Comparison of ENCODE assay signal across 10 mouse cellular contexts in the genomic region with DNA sequence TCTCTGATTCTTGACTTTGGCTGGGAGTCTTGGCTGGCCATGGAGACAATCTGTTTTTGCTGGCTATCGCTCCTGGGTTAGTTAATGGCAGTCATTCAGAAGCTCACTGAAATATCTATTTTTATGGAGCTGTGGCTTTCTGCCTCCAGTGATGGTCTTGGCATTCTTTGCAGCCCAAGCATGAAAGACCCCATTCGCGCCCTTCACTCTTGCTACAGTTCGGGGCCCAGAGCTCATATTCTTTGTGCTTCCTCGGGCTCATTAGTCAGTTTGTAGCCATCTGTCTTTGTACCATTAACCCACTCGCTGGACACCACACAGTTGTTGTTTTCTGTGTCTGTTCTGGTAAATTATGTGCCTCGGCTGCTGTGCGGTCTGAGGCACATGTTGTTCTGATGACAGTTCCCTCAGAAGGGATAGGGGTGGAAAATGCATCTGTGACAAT.
A peak's percentile ranks its signal among the peaks of the same experiment; 100 is the strongest.
DNase-seq lines count a peak whose midpoint lies in the region; ATAC-seq and TF ChIP-seq lines count a peak whose summit lies in the region.
"Had no signal": no experiment of that assay in that cellular context is flagged by ENCODE, and none has a peak within 500 bp of the region (broad histone marks: within the 10 kb centered on the region; RNA-seq: fewer than 3 reads in every experiment).

No protein-coding gene starts in this region.

- no peaks in the 10 kb centered on the region for H3K36me3 ChIP-seq in limb, embryonic 14.5 days (ENCODE audit: control insufficient read depth, insufficient read depth, low read length)
- H3K36me3 ChIP-seq in limb, embryonic 10.5 days, result no peaks in the 10 kb centered on the region
- H3K36me3 ChIP-seq in neural tube, embryonic 14.5 days (ENCODE audit: control insufficient read depth, insufficient read depth, low read length), result no peaks in the 10 kb centered on the region
- H3K36me3 ChIP-seq: embryonic facial prominence, embryonic 12.5 days had no signal

- no peaks in the 10 kb centered on the region for H3K4me1 ChIP-seq in limb, embryonic 14.5 days (ENCODE audit: control insufficient read depth, insufficient read depth, low read length)
- H3K4me1 ChIP-seq in limb, embryonic 10.5 days, result peaks cover 3% of the 10 kb centered on the region; the same call in 1 of the 2 replicates
- H3K4me1 ChIP-seq in neural tube, embryonic 14.5 days (ENCODE audit: control insufficient read depth, insufficient read depth, low read length), result no peaks in the 10 kb centered on the region

- no peak overlapping the region for H3K4me2 ChIP-seq in limb, embryonic 14.5 days (replicated peaks; ENCODE audit: low read depth, low read length, severe bottlenecking)
- no peak overlapping the region for H3K4me2 ChIP-seq in neural tube, embryonic 14.5 days (ENCODE audit: low read depth, low read length)
- H3K4me2 ChIP-seq: embryonic facial prominence, embryonic 12.5 days had no signal

- intact Hi-C loops in heart, postnatal 36 days (cut with DNase I), result no loop called here
- intact Hi-C loops in left cerebral cortex, postnatal 25 days (cut with DNase I), result no loop called here

- ATAC-seq in limb, embryonic 14.5 days (ENCODE audit: low FRiP score, low read depth), result peak; percentile 37; the same call in 1 of the 2 replicates
- peak; percentile 69; the same call in 1 of the 2 replicates for ATAC-seq in neural tube, embryonic 14.5 days (ENCODE audit: low read depth)
- ATAC-seq: Patski had no signal

- H3K9me3 ChIP-seq in limb, embryonic 14.5 days (ENCODE audit: control insufficient read depth, low read length), result no peaks in the 10 kb centered on the region
- no peaks in the 10 kb centered on the region for H3K9me3 ChIP-seq in limb, embryonic 10.5 days (replicated peaks)
- H3K9me3 ChIP-seq in neural tube, embryonic 14.5 days (ENCODE audit: control insufficient read depth, low read length), result no peaks in the 10 kb centered on the region
- H3K9me3 ChIP-seq: embryonic facial prominence, embryonic 12.5 days had no signal

- TF ChIP-seq POLR2A in limb, embryonic 14.5 days (IDR thresholded peaks at IDR 0.05; ENCODE audit: borderline replicate concordance, extremely low read depth, insufficient read depth, insufficient read length), result no peak

- no peak overlapping the region for H3K4me3 ChIP-seq in limb, embryonic 14.5 days (replicated peaks; ENCODE audit: low read length)
- H3K4me3 ChIP-seq in limb, embryonic 10.5 days, result no peak overlapping the region
- no peak overlapping the region for H3K4me3 ChIP-seq in neural tube, embryonic 14.5 days (ENCODE audit: low read depth, low read length)
- H3K4me3 ChIP-seq: embryonic facial prominence, embryonic 12.5 days had no signal

- peak; percentile 48 for DNase-seq in limb, embryonic 14.5 days (ENCODE audit: low spot score)
- DNase-seq in limb, embryonic 10.5 days (ENCODE audit: low spot score), result no peak
- peak; percentile 85 to 86 for DNase-seq in cerebellum, postnatal 10 days
- peak; percentile 13 to 22 for DNase-seq in heart, postnatal 36 days
- DNase-seq in left cerebral cortex, postnatal 25 days (ENCODE audit: low spot score in 2 of 2), result no peak
- no peak for DNase-seq in spleen, postnatal 4 days (ENCODE audit: low spot score in 2 of 2)

- no peak overlapping the region for H3K9ac ChIP-seq in limb, embryonic 14.5 days (ENCODE audit: low read depth, low read length, severe bottlenecking)
- H3K9ac ChIP-seq in neural tube, embryonic 14.5 days (replicated peaks; ENCODE audit: low read depth, low read length), result no peak overlapping the region
- H3K9ac ChIP-seq: embryonic facial prominence, embryonic 12.5 days had no signal

- H3K27me3 ChIP-seq in limb, embryonic 14.5 days (ENCODE audit: control insufficient read depth, insufficient read depth, low read length), result no peaks in the 10 kb centered on the region
- no peaks in the 10 kb centered on the region for H3K27me3 ChIP-seq in limb, embryonic 10.5 days (ENCODE audit: low read depth, poor library complexity, severe bottlenecking)
- H3K27me3 ChIP-seq in neural tube, embryonic 14.5 days (ENCODE audit: control insufficient read depth, insufficient read depth, low read length), result no peaks in the 10 kb centered on the region
- H3K27me3 ChIP-seq: embryonic facial prominence, embryonic 12.5 days had no signal

- no peak overlapping the region for H3K27ac ChIP-seq in limb, embryonic 14.5 days (replicated peaks; ENCODE audit: low read depth, low read length)
- H3K27ac ChIP-seq in limb, embryonic 10.5 days, result no peak overlapping the region
- peak overlapping the region; percentile 44; the same call in 1 of the 2 replicates for H3K27ac ChIP-seq in neural tube, embryonic 14.5 days (ENCODE audit: low read depth, low read length)
- H3K27ac ChIP-seq: embryonic facial prominence, embryonic 12.5 days; macrophage had no signal

- WGBS in limb, embryonic 14.5 days, result 52% methylated on average over 8 of the region's 8 CpGs
- WGBS in limb, embryonic 10.5 days, result 82% methylated on average over 8 of the region's 8 CpGs
- 10% methylated on average over 8 of the region's 8 CpGs for WGBS in neural tube, embryonic 14.5 days

Comparison
In these comparisons a context has a peak if more than half of its experiments do, and no peak if none do; other contexts are left out.
1. DNase-seq: peak in limb, embryonic 14.5 days (single experiment), cerebellum, postnatal 10 days (2 of 2) and heart, postnatal 36 days (2 of 2); none in limb, embryonic 10.5 days (single experiment), left cerebral cortex, postnatal 25 days (0 of 2) and spleen, postnatal 4 days (0 of 2).